Mouse (Mus musculus) layer of hippocampus, adult 2 months (tissue): ENCODE measurements around the gene Spg21. TPM values are rescaled to one million over a fixed set of nuclear protein-coding genes. Genes with fewer than 3 reads are reported as not detected.
A peak's percentile ranks its signal among the peaks of the same experiment; 100 is the strongest.

Source experiments
- DNase-seq, 2 experiments: peaks; one replicate each; pipeline ENCODE4 v3.0.0; 2022; ENCODE audit warnings: low spot score in 2 of 2
- H3K27ac ChIP-seq: fragments of 200-600 bp; 2 replicates; pipeline ENCODE4 v1.8.1; 2022
- H3K4me3 ChIP-seq: fragments of 200-600 bp; 2 replicates; pipeline ENCODE4 v1.8.1; 2022; ENCODE audit warnings: mild to moderate bottlenecking
- CTCF ChIP-seq: fragments of 200-600 bp; conservative IDR thresholded peaks from 2 replicates; pipeline ENCODE4 v1.8.1; 2022; ENCODE audit warnings: antibody characterized with exemption, mild to moderate bottlenecking, moderate library complexity
- total RNA-seq, 2 experiments: library from RNA; stranded (reverse); gene quantifications; 2 replicates each; pipeline ENCODE4 v1.2.3; 2021

Spg21 gene
- total RNA-seq, 2 experiments from 2014 or later = 32.3 to 33.6 TPM

DNA sequence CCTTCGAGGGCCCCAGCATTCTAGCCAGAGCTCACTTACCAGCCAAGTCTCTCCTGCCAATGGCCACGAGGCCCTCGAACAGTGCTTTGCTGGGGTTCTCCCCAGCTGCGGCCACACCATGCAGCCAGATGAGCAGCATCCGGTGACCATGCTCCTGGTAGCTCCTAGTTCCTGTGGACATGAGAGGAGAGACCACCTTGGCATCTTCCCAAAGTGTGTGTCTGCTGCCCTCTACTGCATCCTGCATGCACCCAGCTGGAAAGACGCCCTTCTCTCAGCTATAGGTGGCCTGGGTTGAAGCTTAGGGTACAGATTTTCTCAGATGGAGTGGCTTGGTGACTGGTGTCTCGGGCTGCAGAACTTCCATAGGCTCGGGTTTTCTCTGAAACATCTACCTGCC is 41.4 kb downstream of the Spg21 start:
- H3K4me3 ChIP-seq = no peak overlapping the region
- DNase-seq = no peak
- H3K27ac ChIP-seq = no peak overlapping the region
- TF ChIP-seq CTCF = peak; percentile 53

DNA sequence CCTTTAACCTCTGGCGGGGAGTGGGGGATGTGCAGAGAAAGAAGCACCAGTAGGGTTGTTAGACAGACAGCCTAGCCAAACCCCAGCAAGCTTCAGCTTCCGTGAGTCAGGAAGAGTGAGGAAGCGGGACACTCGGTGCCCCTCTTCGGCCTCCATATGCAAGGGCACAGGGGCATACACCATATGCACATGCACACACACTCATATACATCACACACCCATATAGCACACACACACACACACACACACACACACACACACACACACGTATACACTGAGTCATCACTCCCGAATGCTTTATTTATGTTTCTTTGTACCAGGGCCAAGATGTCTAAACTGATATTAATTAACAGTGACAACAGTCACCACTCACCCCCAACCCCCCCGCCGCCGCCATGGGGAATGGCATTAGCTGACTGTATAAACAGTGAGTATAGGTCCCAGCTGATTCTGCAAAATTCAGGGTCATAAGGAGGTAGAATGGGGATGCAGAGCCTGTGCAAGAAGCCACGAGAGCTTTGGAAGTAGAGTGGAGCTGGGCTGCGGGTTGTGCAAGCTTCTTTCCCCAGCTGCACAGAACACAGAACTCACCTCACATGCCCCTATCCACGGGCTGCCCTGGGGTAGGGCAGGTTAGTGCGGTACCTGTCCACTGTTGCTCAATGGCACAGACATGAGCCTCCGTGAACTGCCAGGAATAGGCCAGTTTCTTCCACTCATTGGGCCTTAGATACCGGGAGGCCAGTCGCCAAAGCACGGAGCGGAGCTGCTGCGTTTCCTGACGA is 42.2 kb downstream of the Spg21 start:
- no peak for TF ChIP-seq CTCF
- no peak overlapping the region for H3K4me3 ChIP-seq

DNA sequence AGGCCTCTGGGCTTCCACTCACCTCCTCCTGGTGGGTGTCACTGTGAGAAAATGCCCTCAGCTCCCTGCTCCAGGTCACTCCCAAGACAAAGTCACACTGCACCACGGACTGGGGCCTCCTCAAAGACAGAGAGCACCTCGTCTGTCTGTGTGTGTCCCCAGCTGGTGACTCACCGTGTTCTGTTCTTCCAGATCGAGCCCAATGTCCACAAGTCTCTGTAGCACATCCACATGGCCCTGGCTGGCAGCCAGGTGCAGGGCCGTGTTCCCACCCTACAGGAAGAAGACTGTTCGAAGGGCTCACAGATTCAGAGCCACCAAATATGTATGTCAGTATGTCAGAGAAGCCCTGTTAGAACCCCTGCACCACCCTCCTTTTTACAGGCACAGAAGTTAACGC is 47.7 kb downstream of the Spg21 start:
- TF ChIP-seq CTCF = no peak
- Histone ChIP-seq H3K27ac (no peak overlapping the region), H3K4me3 (no peak overlapping the region)
- DNase-seq = no peak

More for the DNA sequence above, 42.2 kb downstream of the Spg21 start:
- H3K27ac ChIP-seq = no peak overlapping the region
- DNase-seq = no peak

DNA sequence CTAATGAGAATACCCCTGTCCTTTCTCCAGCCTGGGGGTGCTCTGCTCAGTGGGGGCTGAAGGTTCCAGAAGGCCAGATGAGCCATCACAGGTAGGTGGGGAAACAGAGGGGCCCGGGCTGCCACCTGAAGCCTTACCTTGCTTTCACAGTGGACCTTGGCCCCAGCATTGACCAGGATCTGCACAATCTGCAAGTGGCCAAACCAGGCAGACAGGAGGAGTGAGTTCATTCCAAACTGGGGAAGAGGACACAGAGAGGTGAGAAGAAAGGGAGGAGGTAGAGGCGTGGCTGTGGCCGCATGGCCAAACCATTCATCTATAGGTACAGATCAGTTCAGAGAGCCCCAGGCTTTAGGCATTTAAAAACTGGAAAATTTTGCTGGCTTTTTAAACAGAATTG is 51.8 kb downstream of the Spg21 start:
- Histone ChIP-seq H3K27ac (no peak overlapping the region), H3K4me3 (no peak overlapping the region)
- no peak for DNase-seq
- TF ChIP-seq CTCF = no peak

DNA sequence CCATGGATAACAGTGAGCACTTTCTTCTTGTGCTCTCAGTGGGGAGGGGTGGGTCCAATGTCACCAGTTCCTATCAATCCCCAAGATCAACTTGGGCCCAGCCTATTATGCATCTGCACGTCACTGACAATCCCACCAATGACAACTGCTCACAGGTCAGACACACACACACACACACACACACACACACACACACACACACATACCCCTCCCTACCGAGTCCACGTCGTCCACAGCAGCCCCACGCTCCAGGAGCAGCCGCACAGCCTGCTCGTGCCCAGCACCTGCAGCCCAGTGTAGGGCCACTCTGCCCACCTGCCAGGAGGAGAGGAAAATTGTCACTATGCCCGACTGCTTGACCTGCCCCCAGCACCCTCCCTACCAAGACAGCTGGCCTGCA is 53.7 kb downstream of the Spg21 start:
- no peak for TF ChIP-seq CTCF
- Histone ChIP-seq H3K4me3 (no peak overlapping the region), H3K27ac (no peak overlapping the region)
- no peak for DNase-seq

DNA sequence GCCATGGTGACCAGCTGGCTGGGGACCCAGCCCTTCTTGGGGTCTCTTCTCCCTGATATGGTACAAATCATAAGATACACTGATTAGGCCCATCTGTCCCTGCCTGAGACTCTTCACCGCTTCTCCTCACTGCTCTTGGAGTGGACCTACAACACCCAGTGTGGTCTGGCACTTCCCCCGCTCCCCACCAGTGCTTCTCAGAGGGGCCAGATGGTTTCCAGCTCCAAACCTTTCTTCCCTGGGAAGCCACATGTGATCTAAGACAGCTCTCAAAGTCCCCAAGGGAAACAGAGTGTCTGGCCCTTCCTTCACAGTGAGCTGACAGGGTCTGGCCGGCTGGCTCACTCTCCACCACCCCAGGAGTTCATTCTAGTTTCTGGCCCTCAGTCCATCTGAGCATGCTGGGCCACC is 54.1 kb downstream of the Spg21 start:
- Histone ChIP-seq H3K27ac (no peak overlapping the region), H3K4me3 (no peak overlapping the region)
- no peak for TF ChIP-seq CTCF
- no peak for DNase-seq

DNA sequence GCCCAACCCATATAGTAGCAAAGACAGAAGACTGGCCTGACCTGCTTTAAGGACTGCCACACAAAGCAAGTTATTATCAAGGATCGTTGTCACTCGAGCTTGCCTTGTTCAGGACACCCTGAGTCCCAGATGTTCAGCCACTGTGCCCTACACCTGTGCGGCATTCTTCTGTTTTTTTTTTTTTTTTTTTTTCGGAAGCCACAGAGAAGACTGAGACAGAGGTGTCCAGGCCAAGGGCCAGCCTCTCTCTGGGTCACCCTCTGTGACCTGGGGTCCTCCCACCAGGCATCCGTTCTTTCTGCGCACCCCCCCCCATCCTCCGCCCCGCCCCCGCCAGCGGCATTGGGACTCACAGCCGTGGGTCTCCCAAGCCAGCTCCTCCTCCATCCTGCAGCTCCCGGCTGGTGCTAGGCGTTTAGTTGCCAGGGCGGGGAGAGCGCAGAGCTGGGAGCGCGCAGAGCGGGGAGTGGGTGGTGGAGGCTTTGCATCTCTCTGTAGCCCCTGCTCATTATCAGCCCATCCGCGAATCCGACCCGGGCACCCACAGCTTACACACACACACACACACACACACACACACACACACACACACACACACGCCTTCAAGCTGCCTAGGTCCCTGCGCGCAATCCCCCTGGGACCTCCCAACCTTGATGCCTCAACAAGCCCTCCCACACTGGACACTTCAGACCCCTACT is 59.2 kb downstream of the Spg21 start, which contains the start of gene Ankdd1a:
Gene Ankdd1a, minus strand, starts transcription at position 387 of the 698 bp plus-strand sequence.
- peak; percentile 69 to 72 for DNase-seq
- Histone ChIP-seq H3K27ac (peak within 1 kb of the TSS; percentile 81), H3K4me3 (peak within 1 kb of the TSS; percentile 44)
- TF ChIP-seq CTCF = no peak

DNA sequence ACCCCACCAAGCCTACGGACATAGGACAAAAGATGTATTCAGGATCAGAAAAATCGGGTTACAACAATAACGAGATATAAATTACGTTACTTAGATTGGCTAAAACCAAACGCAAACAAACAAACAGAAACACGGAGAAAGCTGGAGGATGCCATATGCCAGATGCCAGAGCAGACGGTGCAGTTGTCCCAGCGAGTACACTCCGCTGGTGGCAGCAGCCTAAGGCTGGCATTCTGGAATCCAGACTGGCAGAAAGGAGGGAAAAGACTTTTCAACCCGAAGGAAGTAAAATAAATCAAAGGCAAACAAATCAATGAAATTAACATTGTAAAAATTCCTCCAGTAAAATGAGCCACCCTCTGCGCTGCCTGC is 59.7 kb downstream of the Spg21 start:
- peak; percentile 44 to 61 for DNase-seq
- Histone ChIP-seq H3K4me3 (peak overlapping the region; percentile 44), H3K27ac (peak overlapping the region; percentile 81)
- TF ChIP-seq CTCF = 0 out of 2 replicates have a peak, but pooled peaks have one; percentile 2

DNA sequence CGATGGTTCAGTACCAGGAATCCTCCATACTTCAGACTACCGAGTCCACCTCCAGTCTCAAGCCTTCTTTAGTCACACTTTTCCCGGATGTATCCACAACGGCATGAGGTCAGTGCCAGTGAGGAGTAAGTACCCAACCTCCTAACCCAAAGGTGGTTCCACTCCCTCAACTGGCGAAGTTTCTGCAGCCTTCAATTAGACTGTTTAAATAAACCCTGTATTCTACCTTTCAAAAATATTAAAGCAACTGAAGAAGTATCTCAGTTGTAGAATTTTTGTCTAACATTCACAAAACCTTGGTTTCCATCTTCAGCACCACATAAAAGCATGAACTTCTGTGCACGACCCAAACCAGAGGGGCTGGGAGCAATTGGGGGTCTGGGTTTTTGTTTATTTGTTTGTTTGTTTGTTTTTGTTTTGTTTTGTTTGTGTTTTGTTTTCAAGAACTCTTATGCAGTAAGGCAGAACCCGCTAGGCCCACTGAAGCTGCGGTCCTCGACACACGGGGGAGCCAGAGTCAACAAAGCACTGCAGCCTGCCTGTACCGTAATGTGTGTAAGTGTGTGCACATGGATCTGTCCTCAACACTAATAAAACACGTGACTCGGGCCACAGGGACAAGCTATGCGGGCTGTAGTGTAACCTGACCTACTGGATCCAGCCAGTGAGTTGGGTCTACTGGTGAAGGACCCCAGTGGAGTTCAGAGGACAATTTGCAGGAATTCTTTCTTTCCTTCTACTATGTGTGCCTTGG is 63.0 kb downstream of the Spg21 start:
- Histone ChIP-seq H3K4me3 (no peak overlapping the region), H3K27ac (no peak overlapping the region)
- peak; percentile 76 to 82 for DNase-seq
- peak; percentile 94 for TF ChIP-seq CTCF

DNA sequence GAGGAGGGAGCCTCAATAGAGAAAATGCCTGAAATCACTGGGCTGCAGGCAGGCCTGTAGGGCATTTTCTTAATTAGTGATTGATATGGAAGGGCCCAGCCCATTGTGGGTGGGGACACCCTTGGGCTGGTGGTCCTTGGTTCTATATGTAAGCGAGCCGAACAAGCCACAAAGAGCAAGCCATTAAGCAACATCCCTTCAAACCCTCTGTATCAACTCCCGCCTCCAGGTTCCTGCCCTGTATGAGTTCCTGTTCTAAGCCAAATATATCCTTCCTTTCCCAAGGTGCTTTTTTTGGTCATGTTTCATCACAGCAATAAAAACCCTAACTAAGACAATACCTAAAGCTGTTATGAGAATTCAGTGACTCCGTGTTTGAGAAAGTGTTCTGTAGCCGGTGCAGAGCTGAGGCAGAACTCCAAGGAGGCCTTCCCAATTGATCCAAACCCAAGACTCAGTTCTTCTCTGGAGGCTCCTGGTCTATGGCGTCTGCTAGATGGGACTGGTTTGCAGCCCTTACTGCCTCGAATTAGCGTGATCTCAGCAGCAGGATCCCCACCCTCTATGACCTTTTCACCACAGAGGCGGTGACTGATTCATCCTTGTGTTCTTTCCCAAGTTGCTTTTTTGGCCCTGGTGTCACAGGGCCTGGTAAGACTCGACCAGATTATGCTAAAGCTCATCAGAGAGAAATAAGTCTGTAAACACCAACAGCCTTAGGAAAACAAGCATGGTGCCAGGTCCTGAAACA is 64.9 kb downstream of the Spg21 start:
- no peak overlapping the region for H3K27ac ChIP-seq
- no peak overlapping the region for H3K4me3 ChIP-seq
- no peak for DNase-seq
- no peak for TF ChIP-seq CTCF

DNA sequence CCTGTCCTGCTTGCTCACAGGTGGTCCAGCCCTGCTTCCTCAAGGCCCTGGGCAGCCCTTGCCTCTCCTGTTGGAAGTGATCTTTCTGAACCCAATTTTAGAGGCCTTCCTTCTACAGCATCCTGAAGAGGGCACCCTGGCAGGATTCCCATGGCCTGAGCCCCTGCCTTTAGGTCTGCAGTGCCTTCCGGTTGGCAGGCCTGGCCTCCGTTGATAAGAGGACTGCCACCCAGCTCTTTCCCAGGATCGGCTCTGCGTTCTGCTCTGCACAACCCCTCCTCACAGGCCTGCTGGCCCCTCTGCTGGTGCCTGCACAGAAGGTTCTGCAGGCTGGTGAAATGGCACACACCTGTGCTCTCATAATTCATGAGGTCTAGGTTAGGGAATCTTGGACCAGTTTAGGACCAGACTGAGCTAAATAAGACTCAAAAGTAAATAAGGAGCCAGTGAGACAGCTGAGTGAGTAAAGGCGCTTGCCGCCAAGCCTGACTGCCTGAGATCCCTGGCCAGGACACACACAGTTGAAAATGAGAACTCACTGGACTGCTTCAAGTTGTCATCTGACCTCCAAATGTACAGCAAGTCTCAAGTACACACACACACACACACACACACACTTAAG is 67.8 kb downstream of the Spg21 start:
- H3K27ac ChIP-seq = no peak overlapping the region
- no peak for DNase-seq
- no peak for TF ChIP-seq CTCF
- no peak overlapping the region for H3K4me3 ChIP-seq

DNA sequence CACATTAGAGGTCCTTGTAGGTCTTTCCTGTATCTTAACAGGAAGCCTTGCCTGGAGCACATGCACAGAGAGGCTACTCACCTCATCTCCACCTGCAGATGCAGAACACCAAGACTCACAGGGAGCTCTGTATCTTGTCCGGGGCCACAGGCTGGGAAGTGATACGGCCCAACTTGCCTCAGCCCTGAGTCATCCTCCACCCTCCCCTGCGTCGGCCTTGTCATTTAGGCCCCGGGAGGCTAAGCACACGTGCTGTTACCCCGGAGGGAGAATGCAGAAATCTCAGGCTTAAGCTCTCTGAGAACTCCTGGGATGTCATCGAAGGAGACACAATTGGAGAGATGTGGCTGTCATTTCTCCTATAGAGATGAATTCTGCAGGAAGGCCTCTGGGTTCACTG is 68.9 kb downstream of the Spg21 start:
- no peak overlapping the region for H3K4me3 ChIP-seq
- no peak for TF ChIP-seq CTCF

More for the DNA sequence above, 68.9 kb downstream of the Spg21 start:
- H3K27ac ChIP-seq = no peak overlapping the region
- no peak for DNase-seq
